Mouse (Mus musculus) layer of hippocampus, postnatal 25 days (tissue): Measurements from ENCODE around the gene Lefty2. TPM values are rescaled to one million over a fixed set of nuclear protein-coding genes. Genes with fewer than 3 reads are reported as not detected.
"Not testable (repeated sequence)": the region's sequence is repeated elsewhere in the genome, so short reads cannot be mapped to it uniquely, and the experiment has no call there.

Experiments
- DNase-seq, 2 experiments: peaks; one replicate each; pipeline ENCODE4 v3.0.0; 2022; ENCODE audit warnings: mixed read lengths in 2 of 2, low spot score in 1 of 2; ENCODE audit errors: extremely low spot score in 1 of 2
- total RNA-seq, 2 experiments: library from RNA; stranded (reverse); gene quantifications; 2 replicates each; pipeline ENCODE4 v1.2.3; 2021

The Lefty2 gene
- total RNA-seq, 2 experiments from 2014 or later: 3.0 to 4.2 TPM

- DNase-seq: not testable (repeated sequence)
Measured at GRCm38 (mm10) chr1:180894088-180894987, 1.4 kb downstream of the Lefty2 start.

GRCm38 (mm10) chr1:180901107-180901506 is 8.2 kb downstream of the Lefty2 start:
- no peak for DNase-seq

GRCm38 (mm10) chr1:180902915-180903314 is 10.0 kb downstream of the Lefty2 start:
- DNase-seq: no peak

GRCm38 (mm10) chr1:180903666-180904038 is 10.7 kb downstream of the Lefty2 start:
- no peak for DNase-seq

- DNase-seq: peak; percentile 83 to 90
Measured at GRCm38 (mm10) chr1:180904039-180904814, 11.3 kb downstream of the Lefty2 start, which contains the start of gene Pycr2. Gene Pycr2, plus strand, starts transcription at chr1:180904293.

- no peak for DNase-seq
Measured at GRCm38 (mm10) chr1:180904815-180905080, 11.8 kb downstream of the Lefty2 start.

- DNase-seq: no peak
Measured at GRCm38 (mm10) chr1:180905307-180905706, 12.4 kb downstream of the Lefty2 start.

GRCm38 (mm10) chr1:180905876-180906275 is 13.0 kb downstream of the Lefty2 start:
- no peak for DNase-seq

- DNase-seq: no peak
Measured at GRCm38 (mm10) chr1:180906461-180907147, 13.7 kb downstream of the Lefty2 start.

GRCm38 (mm10) chr1:180911138-180911537 is 18.2 kb downstream of the Lefty2 start:
- DNase-seq: no peak

GRCm38 (mm10) chr1:180911653-180912287 is 18.9 kb downstream of the Lefty2 start:
- DNase-seq: no peak

- DNase-seq: no peak
Measured at GRCm38 (mm10) chr1:180912792-180913191, 19.9 kb downstream of the Lefty2 start.

- DNase-seq: no peak
Measured at GRCm38 (mm10) chr1:180913797-180914196, 20.9 kb downstream of the Lefty2 start.

GRCm38 (mm10) chr1:180916425-180916824 is 23.5 kb downstream of the Lefty2 start:
- DNase-seq: no peak

- no peak for DNase-seq
Measured at GRCm38 (mm10) chr1:180917053-180917452, 24.1 kb downstream of the Lefty2 start.

- DNase-seq: no peak
Measured at GRCm38 (mm10) chr1:180919686-180920085, 26.8 kb downstream of the Lefty2 start.

- DNase-seq: no peak
Measured at GRCm38 (mm10) chr1:180922273-180923048, 29.6 kb downstream of the Lefty2 start.

- no peak for DNase-seq
Measured at GRCm38 (mm10) chr1:180924737-180925136, 31.8 kb downstream of the Lefty2 start.

- no peak for DNase-seq
Measured at GRCm38 (mm10) chr1:180926286-180926685, 33.4 kb downstream of the Lefty2 start.

GRCm38 (mm10) chr1:180929599-180929998 is 36.7 kb downstream of the Lefty2 start:
- no peak for DNase-seq
